Mouse (Mus musculus): ENCODE measurements at regions not wholly inside any gene's neighbourhood (a gene's known extent, or its start where the extent isn't known, plus 50 kb on each side); places are given as distances from the start of the nearest gene placed in this dataset.
A peak's percentile ranks its signal among the peaks of the same experiment; 100 is the strongest.

GRCm38 (mm10) chr6:58752496-58752895, 78.8 kb upstream of the Herc3 start:
- no peak for TF ChIP-seq POU5F1 (IDR thresholded peaks at IDR 0.05; ENCODE audit: borderline replicate concordance, low read length)
- Histone ChIP-seq H3K4me3 (replicated peaks; ENCODE audit: low read length) (no peak overlapping the region), H3K4me1 (replicated peaks; ENCODE audit: low read depth, low read length) (no peaks in the 10 kb centered on the region), H3K36me3 (ENCODE audit: insufficient read depth, low read length) (no peaks in the 10 kb centered on the region), H3K27me3 (ENCODE audit: insufficient read depth, low read length) (no peaks in the 10 kb centered on the region), H3K9me3 (ENCODE audit: low read length) (no peaks in the 10 kb centered on the region)

- Histone ChIP-seq H3K27me3 (ENCODE audit: insufficient read depth, low read length) (no peaks in the 10 kb centered on the region), H3K36me3 (ENCODE audit: insufficient read depth, low read length) (no peaks in the 10 kb centered on the region), H3K4me1 (replicated peaks; ENCODE audit: low read depth, low read length) (no peaks in the 10 kb centered on the region), H3K4me3 (replicated peaks; ENCODE audit: low read length) (no peak overlapping the region), H3K9me3 (ENCODE audit: low read length) (no peaks in the 10 kb centered on the region)
- TF ChIP-seq CTCF (conservative IDR thresholded peaks at IDR 0.05; ENCODE audit: low read length): no peak
Measured at GRCm38 (mm10) chr6:58756309-58757015, 74.8 kb upstream of the Herc3 start.

- no peak for TF ChIP-seq NANOG (IDR thresholded peaks at IDR 0.05; ENCODE audit: borderline replicate concordance, low read length)
- Histone ChIP-seq H3K4me3 (replicated peaks; ENCODE audit: low read length) (no peak overlapping the region), H3K27me3 (ENCODE audit: insufficient read depth, low read length) (no peaks in the 10 kb centered on the region), H3K36me3 (ENCODE audit: insufficient read depth, low read length) (no peaks in the 10 kb centered on the region), H3K9me3 (ENCODE audit: low read length) (no peaks in the 10 kb centered on the region), H3K4me1 (replicated peaks; ENCODE audit: low read depth, low read length) (no peaks in the 10 kb centered on the region)
Measured at GRCm38 (mm10) chr6:58757339-58757738, 73.9 kb upstream of the Herc3 start.

- H3K36me3 ChIP-seq (ENCODE audit: insufficient read depth, low read length): no peaks in the 10 kb centered on the region
- H3K4me3 ChIP-seq (replicated peaks; ENCODE audit: low read length): no peak overlapping the region
- TF ChIP-seq NANOG (IDR thresholded peaks at IDR 0.05; ENCODE audit: borderline replicate concordance, low read length) (no peak), CTCF (conservative IDR thresholded peaks at IDR 0.05; ENCODE audit: low read length) (peak; percentile 89), POU5F1 (IDR thresholded peaks at IDR 0.05; ENCODE audit: borderline replicate concordance, low read length) (no peak)
- H3K9me3 ChIP-seq (ENCODE audit: low read length): no peaks in the 10 kb centered on the region
- no peaks in the 10 kb centered on the region for H3K27me3 ChIP-seq (ENCODE audit: insufficient read depth, low read length)
- H3K4me1 ChIP-seq (replicated peaks; ENCODE audit: low read depth, low read length): no peaks in the 10 kb centered on the region
Measured at GRCm38 (mm10) chr6:58770654-58771218, 60.5 kb upstream of the Herc3 start.

GRCm38 (mm10) chr6:58772014-58772413, 59.3 kb upstream of the Herc3 start:
- Histone ChIP-seq H3K9me3 (ENCODE audit: low read length) (no peaks in the 10 kb centered on the region), H3K4me3 (replicated peaks; ENCODE audit: low read length) (no peak overlapping the region), H3K4me1 (replicated peaks; ENCODE audit: low read depth, low read length) (no peaks in the 10 kb centered on the region), H3K36me3 (ENCODE audit: insufficient read depth, low read length) (no peaks in the 10 kb centered on the region), H3K27me3 (ENCODE audit: insufficient read depth, low read length) (no peaks in the 10 kb centered on the region)
- TF ChIP-seq NANOG (IDR thresholded peaks at IDR 0.05; ENCODE audit: borderline replicate concordance, low read length) (no peak), CTCF (conservative IDR thresholded peaks at IDR 0.05; ENCODE audit: low read length) (peak; percentile 94)

All from E14TG2a.4 (cell line).